Mouse (Mus musculus): Measurements from ENCODE around the gene Rpp21. TPM values are rescaled to one million over a fixed set of nuclear protein-coding genes. Genes with fewer than 3 reads are reported as not detected.

Gene Rpp21
- total and polyA plus RNA-seq, 3 experiments = 22.5 to 53.8 (median 50.5) TPM

DNA sequence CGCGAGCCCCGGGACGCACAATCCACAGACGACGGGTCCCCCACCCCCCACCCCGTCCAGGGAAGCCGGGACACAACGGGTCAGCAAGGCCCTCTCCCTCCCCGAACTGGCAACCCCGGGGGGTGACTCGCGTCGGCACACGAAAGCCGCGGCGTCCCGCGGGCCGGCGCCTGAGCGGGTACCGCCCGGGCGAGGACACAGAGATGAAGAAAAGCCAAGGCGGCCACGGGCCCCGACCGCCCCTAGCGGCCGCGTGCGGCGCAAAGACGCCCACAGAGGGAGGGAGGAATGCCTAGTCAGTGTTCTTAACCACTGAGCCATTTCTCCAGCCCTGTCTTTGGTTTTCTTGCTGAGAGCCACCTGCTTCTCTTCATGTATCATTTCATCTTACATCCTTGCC lies 26.6 kb downstream of the Rpp21 start:
- DNase-seq (ENCODE audit: extremely low read depth) = peak; percentile 98
- peaks cover 21% of the 10 kb centered on the region for H3K27me3 ChIP-seq (replicated peaks)
- no peaks in the 10 kb centered on the region for H3K79me2 ChIP-seq (replicated peaks; ENCODE audit: control insufficient read depth, extremely low read depth, insufficient read depth, poor library complexity, severe bottlenecking)
- H3K9ac ChIP-seq (ENCODE audit: insufficient read depth, low read depth) = no peak overlapping the region
- TF ChIP-seq NRF1 (IDR thresholded peaks at IDR 0.05; ENCODE audit: low read depth, low read length) = no peak
- TF ChIP-seq SMC3 (IDR thresholded peaks at IDR 0.05; ENCODE audit: low read depth, low read length) = no peak
- TF ChIP-seq POLR2AphosphoS2 (IDR thresholded peaks at IDR 0.05; ENCODE audit: low read depth, low read length) = no peak
- no peak for TF ChIP-seq POLR2A (IDR thresholded peaks at IDR 0.05; ENCODE audit: low read depth, low read length)
- TF ChIP-seq MEF2A (IDR thresholded peaks at IDR 0.05; ENCODE audit: borderline replicate concordance, low read depth, low read length) = no peak
- no peak for TF ChIP-seq USF1 (IDR thresholded peaks at IDR 0.05; ENCODE audit: low read depth, low read length)
- no peak for TF ChIP-seq HCFC1 (IDR thresholded peaks at IDR 0.05; ENCODE audit: low read depth, low read length)
- TF ChIP-seq GABPA (IDR thresholded peaks at IDR 0.05; ENCODE audit: insufficient replicate concordance, low read depth, low read length) = no peak
- no peak for TF ChIP-seq CHD1 (IDR thresholded peaks at IDR 0.05; ENCODE audit: low read depth, low read length)
- H3K4me2 ChIP-seq (ENCODE audit: insufficient read depth, low read depth, poor library complexity, severe bottlenecking) = no peak overlapping the region
- in situ Hi-C loops (cut with MboI; ENCODE audit: low pct_ligation_motif_present, low pct_unique_long_range_greater_than_20kb, low sequenced_read_pairs) = no loop called here
- no peaks in the 10 kb centered on the region for H3K4me1 ChIP-seq (ENCODE audit: control insufficient read depth in 1 of 2, insufficient read depth in 2 of 2)
- dilution Hi-C loops (cut with MboI; ENCODE audit: extremely low pct_ligation_motif_present, extremely low pct_unique_long_range_greater_than_20kb, low sequenced_read_pairs) = no loop called here
- H3K36me3 ChIP-seq (replicated peaks in 1 of 2; ENCODE audit: control insufficient read depth in 1 of 2, insufficient read depth in 1 of 2, low read length in 1 of 2) = no peaks in the 10 kb centered on the region
- peak overlapping the region in 1 of 3 experiments; percentile 1 for H3K4me3 ChIP-seq (replicated peaks in 1 of 3; ENCODE audit: low read depth in 2 of 3, low read length in 2 of 3, poor library complexity in 1 of 3)
- H3K27ac ChIP-seq (ENCODE audit: insufficient read depth, low read depth) = no peak overlapping the region
- H3K9me3 ChIP-seq (replicated peaks; ENCODE audit: low read length) = peaks cover 5% of the 10 kb centered on the region

DNA sequence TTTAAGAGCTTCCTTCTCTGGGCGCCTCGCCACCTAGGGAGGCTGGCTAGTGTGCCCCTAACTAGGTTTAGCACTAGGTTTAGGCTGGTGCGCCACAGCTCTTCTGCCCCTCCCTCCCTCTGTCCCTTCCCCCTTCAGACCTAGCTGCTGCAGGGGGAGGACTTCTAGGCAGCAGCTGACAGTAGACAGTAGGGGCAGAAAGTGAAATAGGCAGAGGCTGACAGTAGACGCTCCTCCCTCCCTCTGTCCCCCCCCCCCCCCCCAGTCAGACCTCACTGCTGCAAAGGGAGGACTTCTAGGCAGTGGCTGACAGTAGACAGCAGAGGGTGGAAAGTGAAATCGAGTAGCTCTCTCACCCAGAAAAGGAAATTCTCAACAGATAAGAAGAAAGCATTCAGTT lies 28.8 kb downstream of the Rpp21 start:
- Histone ChIP-seq H3K27ac (ENCODE audit: insufficient read depth, low read depth) (no peak overlapping the region), H3K4me1 (ENCODE audit: control insufficient read depth in 1 of 2, insufficient read depth in 2 of 2) (no peaks in the 10 kb centered on the region), H3K4me2 (ENCODE audit: insufficient read depth, low read depth, poor library complexity, severe bottlenecking) (no peak overlapping the region), H3K4me3 (replicated peaks in 1 of 3; ENCODE audit: low read depth in 2 of 3, low read length in 2 of 3, poor library complexity in 1 of 3) (no peak overlapping the region), H3K9me3 (replicated peaks; ENCODE audit: low read length) (peaks cover 5% of the 10 kb centered on the region), H3K79me2 (replicated peaks; ENCODE audit: control insufficient read depth, extremely low read depth, insufficient read depth, poor library complexity, severe bottlenecking) (no peaks in the 10 kb centered on the region), H3K9ac (ENCODE audit: insufficient read depth, low read depth) (no peak overlapping the region), H3K36me3 (replicated peaks in 1 of 2; ENCODE audit: control insufficient read depth in 1 of 2, insufficient read depth in 1 of 2, low read length in 1 of 2) (no peaks in the 10 kb centered on the region), H3K27me3 (replicated peaks) (peaks cover 9% of the 10 kb centered on the region)
- in situ Hi-C loops (cut with MboI; ENCODE audit: low pct_ligation_motif_present, low pct_unique_long_range_greater_than_20kb, low sequenced_read_pairs) = no loop called here
- TF ChIP-seq TBP (conservative IDR thresholded peaks at IDR 0.05; ENCODE audit: low read depth, low read length) = no peak
- TF ChIP-seq NRF1 (IDR thresholded peaks at IDR 0.05; ENCODE audit: low read depth, low read length) = no peak
- TF ChIP-seq GABPA (IDR thresholded peaks at IDR 0.05; ENCODE audit: insufficient replicate concordance, low read depth, low read length) = no peak
- no peak for TF ChIP-seq RAD21 (IDR thresholded peaks at IDR 0.05; ENCODE audit: low read depth, low read length)
- no peak for TF ChIP-seq MYC (IDR thresholded peaks at IDR 0.05; ENCODE audit: low read depth, low read length)
- TF ChIP-seq CHD1 (IDR thresholded peaks at IDR 0.05; ENCODE audit: low read depth, low read length) = no peak
- TF ChIP-seq POLR2AphosphoS2 (IDR thresholded peaks at IDR 0.05; ENCODE audit: low read depth, low read length) = no peak
- no peak for TF ChIP-seq JUND (conservative IDR thresholded peaks at IDR 0.05; ENCODE audit: low read depth, low read length)
- TF ChIP-seq POLR2A (IDR thresholded peaks at IDR 0.05; ENCODE audit: low read depth, low read length) = no peak
- no peak for DNase-seq (ENCODE audit: extremely low read depth)
- dilution Hi-C loops (cut with MboI; ENCODE audit: extremely low pct_ligation_motif_present, extremely low pct_unique_long_range_greater_than_20kb, low sequenced_read_pairs) = no loop called here

DNA sequence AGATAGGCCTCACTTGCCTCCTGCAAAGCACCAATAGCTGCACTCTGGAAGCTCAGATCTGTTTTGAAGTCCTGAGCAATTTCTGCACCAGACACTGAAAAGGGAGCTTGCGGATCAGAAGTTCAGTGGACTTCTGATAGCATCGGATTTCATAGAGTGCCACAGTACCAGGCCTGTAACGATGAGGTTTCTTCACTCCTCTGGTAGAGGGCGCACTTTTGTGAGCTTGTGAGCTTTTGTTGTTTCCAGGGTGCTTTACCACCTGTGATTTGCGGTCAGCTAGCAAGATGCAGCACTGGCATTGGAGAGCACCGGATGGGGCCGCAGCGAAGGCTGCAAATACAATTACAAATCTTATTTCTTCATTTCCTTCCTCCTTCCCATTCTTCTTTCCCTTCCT lies 30.9 kb downstream of the Rpp21 start:
- peaks cover 4% of the 10 kb centered on the region for H3K27me3 ChIP-seq (replicated peaks)
- no peaks in the 10 kb centered on the region for H3K4me1 ChIP-seq (ENCODE audit: control insufficient read depth in 1 of 2, insufficient read depth in 2 of 2)
- no peak overlapping the region for H3K4me2 ChIP-seq (ENCODE audit: insufficient read depth, low read depth, poor library complexity, severe bottlenecking)
- H3K27ac ChIP-seq (ENCODE audit: insufficient read depth, low read depth) = no peak overlapping the region
- dilution Hi-C loops (cut with MboI; ENCODE audit: extremely low pct_ligation_motif_present, extremely low pct_unique_long_range_greater_than_20kb, low sequenced_read_pairs) = no loop called here
- in situ Hi-C loops (cut with MboI; ENCODE audit: low pct_ligation_motif_present, low pct_unique_long_range_greater_than_20kb, low sequenced_read_pairs) = no loop called here
- no peak for TF ChIP-seq EP300 (IDR thresholded peaks at IDR 0.05; ENCODE audit: low read length)
- TF ChIP-seq ZMIZ1 (IDR thresholded peaks at IDR 0.05; ENCODE audit: low read depth, low read length) = no peak
- TF ChIP-seq RAD21 (IDR thresholded peaks at IDR 0.05; ENCODE audit: low read depth, low read length) = no peak
- TF ChIP-seq SIN3A (IDR thresholded peaks at IDR 0.05; ENCODE audit: low read length) = no peak
- TF ChIP-seq BHLHE40 (IDR thresholded peaks at IDR 0.05; ENCODE audit: low read depth, low read length) = no peak
- TF ChIP-seq PAX5 (IDR thresholded peaks at IDR 0.05; ENCODE audit: low read length) = no peak
- no peak for TF ChIP-seq POLR2AphosphoS2 (IDR thresholded peaks at IDR 0.05; ENCODE audit: low read depth, low read length)
- no peak for TF ChIP-seq USF2 (conservative IDR thresholded peaks at IDR 0.05; ENCODE audit: low read depth, low read length)
- no peak for TF ChIP-seq USF1 (IDR thresholded peaks at IDR 0.05; ENCODE audit: low read depth, low read length)
- no peak for TF ChIP-seq CTCF (conservative IDR thresholded peaks at IDR 0.05 in 1 of 2, IDR thresholded peaks at IDR 0.05 in 1 of 2; ENCODE audit: low read depth in 2 of 2, low read length in 2 of 2)
- no peak for TF ChIP-seq ETS1 (conservative IDR thresholded peaks at IDR 0.05; ENCODE audit: low read depth, low read length)
- no peak for TF ChIP-seq CHD1 (IDR thresholded peaks at IDR 0.05; ENCODE audit: low read depth, low read length)
- no peak for TF ChIP-seq GABPA (IDR thresholded peaks at IDR 0.05; ENCODE audit: insufficient replicate concordance, low read depth, low read length)
- TF ChIP-seq SMC3 (IDR thresholded peaks at IDR 0.05; ENCODE audit: low read depth, low read length) = no peak
- no peaks in the 10 kb centered on the region for H3K79me2 ChIP-seq (replicated peaks; ENCODE audit: control insufficient read depth, extremely low read depth, insufficient read depth, poor library complexity, severe bottlenecking)
- H3K4me3 ChIP-seq (replicated peaks in 1 of 3; ENCODE audit: low read depth in 2 of 3, low read length in 2 of 3, poor library complexity in 1 of 3) = no peak overlapping the region
- H3K9ac ChIP-seq (ENCODE audit: insufficient read depth, low read depth) = no peak overlapping the region
- H3K9me3 ChIP-seq (replicated peaks; ENCODE audit: low read length) = peaks cover 3% of the 10 kb centered on the region
- DNase-seq (ENCODE audit: extremely low read depth) = no peak
- H3K36me3 ChIP-seq (replicated peaks in 1 of 2; ENCODE audit: control insufficient read depth in 1 of 2, insufficient read depth in 1 of 2, low read length in 1 of 2) = no peaks in the 10 kb centered on the region
